Mouse (Mus musculus) heart, postnatal 36 days (tissue): ENCODE data around the gene Sec14l4. TPM values are rescaled to one million over a fixed set of nuclear protein-coding genes. Genes with fewer than 3 reads are reported as not detected.

Source experiments
- DNase-seq, 2 experiments: peaks; one replicate each; pipeline ENCODE4 v3.0.0; 2021 to 2022
- intact Hi-C: fragments of 180-260 bp; cut with DNase I; formaldehyde crosslinking; loops from one replicate; pipeline ENCODE4 v1.15.1; 2025
- total RNA-seq, 2 experiments: library from RNA; stranded (reverse); gene quantifications; 2 replicates each; pipeline ENCODE4 v1.2.3; 2021

Gene Sec14l4
- total RNA-seq, 2 experiments from 2014 or later = 0.36 to 0.57 TPM

DNA sequence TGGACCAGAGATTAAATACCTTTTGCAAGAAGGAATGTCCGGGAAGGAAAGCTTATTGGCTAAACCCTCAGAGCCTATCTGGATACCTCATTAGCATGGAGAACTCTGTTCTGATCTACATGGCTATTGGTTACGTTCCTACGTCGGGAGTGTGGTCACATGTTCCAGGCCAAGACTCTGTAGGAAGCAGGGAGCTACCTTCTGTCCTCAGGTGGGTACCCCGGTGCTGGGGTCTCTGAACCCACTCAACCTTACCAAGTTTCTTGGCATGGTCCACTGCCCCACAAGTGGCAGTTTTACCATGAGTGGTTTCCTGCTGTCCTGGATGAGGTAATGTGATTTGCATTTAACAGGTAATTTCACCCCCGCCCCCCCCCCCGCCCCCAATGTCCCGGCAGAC lies 4.2 kb upstream of the Sec14l4 start:
- no peak for DNase-seq
- intact Hi-C loops = no loop called here

DNA sequence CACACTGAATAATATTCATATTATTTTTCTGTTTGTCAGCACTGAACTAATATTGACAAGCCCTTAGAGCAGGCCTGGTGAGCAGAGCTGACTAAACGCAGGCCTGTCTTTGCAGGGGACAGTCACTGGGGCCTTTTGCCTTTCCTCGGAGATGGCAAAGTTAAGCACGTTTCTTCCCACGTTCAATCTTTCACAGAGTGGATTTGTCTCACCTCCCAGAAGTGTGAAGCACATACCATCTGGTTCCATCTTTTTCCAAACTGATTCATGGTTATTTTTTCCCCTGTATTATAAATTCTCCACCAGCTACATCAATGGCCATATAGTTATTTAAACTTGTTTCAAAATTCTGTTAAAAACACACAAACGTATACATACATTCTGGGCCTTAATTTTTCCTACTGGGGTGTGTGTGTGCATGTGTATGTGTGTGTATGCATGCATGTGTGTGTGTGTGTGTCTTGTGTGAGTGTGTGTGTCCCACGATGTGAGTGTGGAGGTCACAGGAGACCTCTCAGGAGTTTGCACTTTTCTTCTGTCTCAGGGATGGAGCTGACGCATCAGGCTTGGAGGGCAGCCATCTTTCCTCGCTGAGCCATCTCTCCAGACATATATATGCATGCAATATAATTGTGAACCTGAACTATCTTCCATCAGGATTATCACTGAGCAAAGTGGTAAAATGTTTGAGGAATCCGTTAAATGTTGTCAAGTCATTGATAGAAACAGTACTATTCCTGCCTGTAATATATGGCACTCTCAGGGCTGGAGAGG lies 3.5 kb upstream of the Sec14l4 start:
- intact Hi-C loops = no loop called here
- DNase-seq = no peak

DNA sequence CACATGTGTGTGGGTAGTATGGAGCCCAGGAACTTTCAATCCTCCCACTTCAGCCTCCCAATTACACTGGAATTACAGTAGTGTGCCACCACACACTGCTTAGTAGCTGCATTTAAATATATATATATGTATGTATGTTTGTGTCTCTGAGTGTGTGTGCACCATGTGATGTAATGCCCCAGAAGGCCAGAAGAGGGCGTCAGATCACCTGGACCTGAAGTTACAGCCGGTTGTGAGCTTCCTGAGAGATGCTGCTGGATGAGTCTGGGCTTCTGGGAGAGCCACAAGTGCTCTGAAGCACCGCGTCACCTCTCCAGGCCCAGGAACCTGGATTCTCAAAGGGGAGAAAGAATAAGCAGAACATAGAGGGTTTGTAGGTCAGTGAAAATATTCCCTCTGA lies 1.9 kb upstream of the Sec14l4 start:
- intact Hi-C loops = no loop called here
- DNase-seq = no peak

DNA sequence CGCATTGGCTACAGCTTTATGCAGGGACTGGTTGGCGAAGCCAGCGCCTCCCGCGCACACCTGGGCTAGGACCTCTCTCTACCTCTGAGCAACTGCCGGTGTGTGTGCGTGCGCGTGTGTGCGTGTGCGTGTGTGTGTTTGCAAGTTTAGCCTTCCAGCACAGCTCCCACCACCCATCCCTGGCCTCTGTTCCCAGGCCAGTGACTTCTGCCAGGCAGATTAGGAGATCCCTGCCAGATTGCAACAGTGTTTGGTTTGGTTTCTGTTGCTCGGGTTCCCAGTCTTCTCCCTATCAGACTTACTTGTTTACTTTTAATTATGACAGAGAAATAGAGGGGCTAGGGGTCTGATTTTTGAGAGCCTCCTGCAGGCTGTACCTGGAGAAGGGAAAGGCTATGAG lies 699 bp downstream of the Sec14l4 start:
- DNase-seq = no peak
- intact Hi-C loops = no loop called here

GRCm38 (mm10) chr11:4033471-4033870 lies 2.2 kb downstream of the Sec14l4 start:
- intact Hi-C loops = no loop called here
- DNase-seq = no peak

GRCm38 (mm10) chr11:4034169-4034568 lies 2.9 kb downstream of the Sec14l4 start:
- intact Hi-C loops = no loop called here
- DNase-seq = no peak

DNA sequence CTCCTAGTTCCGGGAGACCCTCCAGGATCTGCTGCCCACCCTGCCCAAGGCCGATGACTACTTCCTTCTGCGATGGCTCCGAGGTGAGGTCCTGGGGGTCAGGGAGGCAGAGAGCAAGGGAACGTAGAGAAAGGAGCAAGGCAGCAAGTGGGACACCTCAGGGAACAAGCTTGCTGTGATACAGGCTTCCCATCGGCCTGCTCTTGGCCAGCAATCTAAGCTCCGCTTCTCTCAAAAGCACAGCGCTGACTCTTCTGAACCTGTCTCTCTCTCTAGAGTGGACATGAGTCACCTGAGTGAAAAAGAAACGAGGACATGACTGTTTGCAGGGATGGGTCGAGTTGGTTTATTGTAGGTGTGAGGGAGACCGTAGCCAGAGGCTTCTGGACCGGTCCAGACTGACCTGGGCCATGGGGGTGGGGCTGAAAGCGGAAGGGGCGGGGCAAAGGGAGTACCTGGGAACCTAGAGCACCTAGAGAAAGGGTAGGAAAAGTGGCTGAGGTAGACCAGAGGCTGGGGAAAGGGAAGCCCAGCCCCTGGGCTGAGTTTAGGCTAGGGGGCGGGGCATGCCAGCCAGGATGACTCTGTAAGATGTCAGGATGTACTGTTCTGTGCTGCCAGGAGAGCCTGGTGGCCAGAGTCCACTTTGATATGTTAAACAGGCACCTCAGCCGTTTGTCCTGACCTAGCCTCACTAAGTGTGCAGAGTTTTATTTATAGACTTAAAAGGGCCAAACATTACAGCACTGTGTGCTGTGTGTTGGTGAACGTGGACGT lies 4.0 kb downstream of the Sec14l4 start:
- peak in 1 of 2 experiments; percentile 19 for DNase-seq
- intact Hi-C loops = no loop called here

GRCm38 (mm10) chr11:4035916-4036315 lies 4.7 kb downstream of the Sec14l4 start:
- intact Hi-C loops = no loop called here

GRCm38 (mm10) chr11:4036365-4037084 lies 5.3 kb downstream of the Sec14l4 start:
- intact Hi-C loops = no loop called here
- DNase-seq = no peak

More at GRCm38 (mm10) chr11:4035916-4036315, 4.7 kb downstream of the Sec14l4 start:
- peak in 1 of 2 experiments; percentile 14 for DNase-seq

DNA sequence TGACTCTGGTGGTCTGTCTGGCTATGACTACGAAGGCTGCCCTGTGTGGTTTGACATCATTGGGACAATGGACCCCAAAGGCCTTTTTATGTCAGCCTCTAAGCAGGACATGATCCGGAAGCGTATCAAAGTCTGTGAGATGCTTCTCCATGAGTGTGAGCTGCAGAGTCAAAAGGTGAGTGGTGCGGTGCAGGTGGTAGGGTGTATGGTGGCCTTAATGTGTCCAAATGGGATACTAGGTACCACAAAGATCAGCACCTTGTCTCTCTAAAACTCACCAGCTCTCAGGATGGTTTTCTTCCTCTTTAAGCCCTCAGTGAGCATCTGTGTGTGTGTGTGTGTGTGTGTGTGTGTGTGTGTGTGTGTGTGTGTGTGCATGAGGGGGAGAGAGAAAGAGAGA lies 8.7 kb downstream of the Sec14l4 start:
- intact Hi-C loops = no loop called here
- DNase-seq = no peak

DNA sequence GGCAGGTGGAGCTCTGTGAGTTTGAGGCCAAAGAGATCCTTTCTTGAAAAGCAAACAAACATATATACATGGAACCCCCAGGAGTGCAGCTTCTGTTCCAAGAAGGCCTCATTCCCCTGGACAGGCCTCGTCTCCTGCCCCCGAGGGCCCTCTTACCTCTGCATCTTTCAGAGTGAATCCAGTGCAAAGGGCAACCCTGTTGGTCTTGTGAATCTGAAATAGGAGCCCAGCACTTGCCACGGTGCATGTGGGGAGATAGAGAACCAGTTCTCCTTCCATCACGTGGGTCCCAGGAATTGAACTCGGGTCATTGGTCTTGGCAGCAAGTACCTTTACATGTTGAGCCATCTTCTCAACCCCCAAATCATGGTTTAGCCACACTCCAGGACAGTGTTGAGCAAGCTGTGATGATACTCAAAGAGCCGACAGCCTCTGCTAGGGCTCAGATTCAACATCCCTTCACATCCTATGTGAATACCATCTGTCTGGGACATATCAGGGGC lies 9.9 kb downstream of the Sec14l4 start:
- intact Hi-C loops = no loop called here

DNA sequence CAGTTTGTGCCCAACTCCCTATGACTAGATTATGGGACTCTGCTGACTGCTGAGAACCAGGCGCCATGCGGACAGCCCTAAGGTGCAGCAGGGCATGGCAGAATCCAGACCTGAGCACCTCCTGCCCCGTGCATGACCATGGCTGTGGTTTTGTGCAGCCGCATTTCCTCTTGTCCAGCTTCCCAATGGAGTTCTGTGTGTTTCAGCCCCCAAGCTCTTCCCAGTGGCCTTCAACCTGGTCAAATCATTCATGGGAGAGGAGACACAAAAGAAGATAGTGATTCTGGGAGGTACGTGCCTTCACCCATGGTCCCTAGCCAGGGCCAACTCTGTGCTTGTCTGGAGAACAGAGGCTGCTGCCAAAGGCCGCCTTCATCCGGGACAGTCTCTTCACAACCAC lies 11.8 kb downstream of the Sec14l4 start:
- intact Hi-C loops = no loop called here

More for the DNA sequence above, 9.9 kb downstream of the Sec14l4 start:
- no peak for DNase-seq

DNA sequence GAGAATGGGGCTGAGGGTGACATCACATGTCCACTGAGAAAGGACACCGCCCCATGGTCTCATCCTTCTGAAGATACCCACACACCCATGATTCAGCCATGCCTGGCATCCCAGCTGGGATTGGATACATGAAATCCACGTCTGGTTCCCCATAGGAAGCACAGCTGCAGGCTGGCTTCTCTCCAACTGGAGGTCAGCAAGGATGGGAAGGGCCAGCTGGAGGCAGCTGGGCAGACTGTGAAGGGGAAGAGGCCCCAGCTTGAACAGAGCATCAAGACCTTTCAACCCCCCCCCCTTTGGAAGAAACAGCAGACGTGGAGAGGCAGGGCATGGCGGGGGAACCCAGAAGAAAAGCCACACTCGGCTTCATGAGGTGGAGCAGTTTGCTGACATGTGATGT lies 15.3 kb downstream of the Sec14l4 start:
- intact Hi-C loops = no loop called here
- no peak for DNase-seq

More for the DNA sequence above, 11.8 kb downstream of the Sec14l4 start:
- DNase-seq = no peak

DNA sequence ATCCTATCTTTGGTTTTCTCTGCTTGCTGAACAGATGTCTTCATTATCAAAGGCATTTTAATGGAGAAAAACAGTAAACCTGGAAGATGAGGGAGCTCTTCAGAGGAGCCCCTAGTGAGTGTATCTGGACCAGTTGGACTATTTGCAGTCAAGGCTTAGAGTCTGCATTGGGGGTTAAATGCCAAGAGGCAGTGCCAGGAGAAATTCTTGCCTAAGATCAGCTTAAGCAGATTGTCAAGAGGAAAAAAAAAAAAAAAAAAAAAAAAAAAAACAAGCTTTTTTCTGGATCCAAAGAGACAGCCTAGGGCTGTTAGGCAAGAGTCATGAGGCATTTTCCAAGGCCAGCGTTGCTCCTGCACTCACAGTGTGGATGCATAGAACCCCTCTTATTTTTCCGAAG lies 16.5 kb downstream of the Sec14l4 start:
- DNase-seq = no peak
- intact Hi-C loops = no loop called here

DNA sequence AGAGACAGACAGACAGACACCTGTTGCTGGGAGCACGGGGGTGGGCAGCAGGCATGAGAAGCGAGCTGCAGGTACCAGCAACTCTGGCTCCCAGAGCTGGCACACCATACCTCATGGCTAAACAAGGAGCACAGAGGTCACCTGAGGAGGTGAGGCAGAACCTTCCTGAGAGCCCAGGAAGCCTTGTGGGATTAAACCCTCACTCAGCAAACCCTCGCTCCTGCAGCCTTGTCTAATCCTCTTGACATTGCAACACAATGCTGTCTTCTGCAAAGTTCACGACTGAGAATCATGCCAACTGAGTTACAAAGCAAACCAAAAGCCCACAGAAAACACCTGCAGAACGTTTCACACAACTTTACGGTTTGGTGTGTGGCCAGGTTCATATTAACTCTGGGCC lies 17.2 kb downstream of the Sec14l4 start:
- DNase-seq = no peak
- intact Hi-C loops = no loop called here

DNA sequence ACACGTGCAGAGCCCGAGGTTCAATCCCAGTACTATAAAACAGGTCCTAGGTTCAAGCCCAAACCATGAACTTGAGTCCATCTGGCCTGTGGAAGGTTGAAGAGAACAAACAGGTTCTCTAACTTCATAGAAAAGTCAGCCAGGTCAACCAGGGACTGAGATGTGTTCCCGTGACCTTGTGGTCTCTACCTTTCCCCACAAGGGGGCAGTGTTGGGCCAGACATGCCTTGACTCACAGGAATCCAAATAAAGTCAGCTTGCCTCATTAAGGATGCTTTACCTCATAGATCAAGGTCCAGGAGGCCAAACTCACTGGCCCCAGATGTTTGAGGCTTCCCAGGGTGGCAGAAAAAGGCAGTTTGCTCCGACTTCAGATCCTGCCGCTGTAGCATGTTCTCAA lies 22.3 kb downstream of the Sec14l4 start:
- intact Hi-C loops = loop anchor here (1.0 kb wide), 1 partner anchor 30 kb away; no protein-coding TSS in a partner anchor
- DNase-seq = peak; percentile 57 to 70

DNA sequence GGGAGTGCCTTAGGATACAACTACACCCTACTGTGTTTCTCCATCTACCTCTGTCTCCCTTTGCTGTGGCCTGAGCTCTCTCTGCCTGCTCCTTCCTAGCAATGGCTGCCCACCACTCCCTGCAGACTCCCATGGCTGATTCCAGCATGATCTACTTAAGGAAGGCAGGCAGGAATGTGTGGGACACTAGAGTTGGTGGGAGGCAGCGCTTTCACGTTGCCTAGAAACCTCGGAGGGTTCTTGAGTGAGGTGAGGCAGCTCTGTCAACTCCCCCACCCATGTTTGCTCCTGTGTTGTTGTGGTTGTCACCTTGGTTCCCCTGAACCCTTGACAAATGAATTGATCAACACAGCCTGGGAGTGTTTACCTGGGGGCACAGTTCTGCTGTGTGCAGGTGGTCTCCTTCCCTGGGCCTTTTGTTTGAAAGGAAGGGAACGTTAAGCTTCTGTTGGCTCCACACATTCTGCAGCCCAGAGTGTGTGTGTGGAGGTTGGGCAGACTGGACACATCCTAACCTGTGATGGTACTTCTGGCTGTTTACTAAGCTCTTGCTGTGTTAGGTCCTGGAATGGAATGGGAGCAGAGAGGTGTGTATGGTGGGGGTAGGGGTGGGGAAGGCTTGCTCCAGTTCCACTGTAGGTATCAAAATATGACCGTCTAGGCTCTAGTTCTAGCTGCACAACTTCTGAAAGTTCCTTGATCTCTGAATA lies 29.8 kb downstream of the Sec14l4 start:
- intact Hi-C loops = no loop called here
- DNase-seq = no peak

- no peak for DNase-seq
- intact Hi-C loops = no loop called here
Observed at GRCm38 (mm10) chr11:4062523-4062922, 31.3 kb downstream of the Sec14l4 start.

GRCm38 (mm10) chr11:4062981-4063380 lies 31.7 kb downstream of the Sec14l4 start:
- no peak for DNase-seq
- intact Hi-C loops = no loop called here

GRCm38 (mm10) chr11:4064627-4065122 lies 33.4 kb downstream of the Sec14l4 start, which contains the start of gene Sec14l3:
Gene Sec14l3 (plus strand): TSS chr11:4064841.
- DNase-seq = no peak
- intact Hi-C loops = no loop called here
